Mouse (Mus musculus) lung, postnatal 0 days (tissue): ENCODE results near the gene Smc6.

Source experiments
- CTCF ChIP-seq: IDR thresholded peaks from 2 replicates; pipeline ENCODE4 v1.5.1; 2016; ENCODE audit warnings: antibody characterized with exemption, mild to moderate bottlenecking
- EP300 ChIP-seq: IDR thresholded peaks from 2 replicates; pipeline ENCODE4 v1.6.1; 2016; ENCODE audit warnings: antibody characterized with exemption, mild to moderate bottlenecking, control low read depth

- no peak for TF ChIP-seq CTCF
- TF ChIP-seq EP300 = no peak
Measured at GRCm38 (mm10) chr12:11222566-11222965, 43.1 kb upstream of the Smc6 start.
